Mouse (Mus musculus) heart, embryonic 16.5 days (tissue): ENCODE data around the gene Gpr15. TPM values are rescaled to one million over a fixed set of nuclear protein-coding genes. Genes with fewer than 3 reads are reported as not detected.

Experiments
- ATAC-seq: fragments of 200-750 bp; cut with Nextera tagmentation; replicated peaks from 2 replicates; pipeline ENCODE4 v1.8.0; 2017; ENCODE audit warnings: moderate number of reproducible peaks; ENCODE audit not compliant: insufficient read depth, low FRiP score; ENCODE audit errors: extremely low read depth
- H3K27ac ChIP-seq: fragments of 300-500 bp; sonication (generic); 2 replicates; pipeline ENCODE4 v1.5.1; 2014; ENCODE audit warnings: mild to moderate bottlenecking, low read length, control low read depth, moderate library complexity
- H3K27me3 ChIP-seq: fragments of 300-500 bp; sonication (generic); 2 replicates; pipeline ENCODE4 v1.6.1; 2014; ENCODE audit warnings: low read length, mixed read lengths; ENCODE audit not compliant: control insufficient read depth, insufficient read depth
- H3K36me3 ChIP-seq: fragments of 300-500 bp; sonication (generic); 2 replicates; pipeline ENCODE4 v1.6.1; 2014; ENCODE audit not compliant: control insufficient read depth, insufficient read depth
- H3K4me1 ChIP-seq: fragments of 300-500 bp; sonication (generic); 2 replicates; pipeline ENCODE4 v1.6.1; 2014; ENCODE audit warnings: low read length, mixed read lengths; ENCODE audit not compliant: control insufficient read depth, insufficient read depth
- H3K4me2 ChIP-seq: fragments of 300-500 bp; sonication (generic); 2 replicates; pipeline ENCODE4 v1.6.1; 2014; ENCODE audit warnings: low read depth, mild to moderate bottlenecking, control low read depth, low read length
- H3K4me3 ChIP-seq: fragments of 300-500 bp; sonication (generic); 2 replicates; pipeline ENCODE4 v1.5.1; 2014; ENCODE audit warnings: mild to moderate bottlenecking, control low read depth, low read length
- H3K9ac ChIP-seq: fragments of 300-500 bp; sonication (generic); 2 replicates; pipeline ENCODE4 v1.6.1; 2014; ENCODE audit warnings: low read length, control low read depth
- H3K9me3 ChIP-seq: fragments of 300-500 bp; sonication (generic); replicated peaks from 2 replicates; pipeline ENCODE4 v1.6.1; 2016; ENCODE audit warnings: low read length; ENCODE audit not compliant: control insufficient read depth
- WGBS: fragments of 180-500 bp; shearing (Covaris S2); extraction: QIAGEN DNeasy Blood & Tissue Kit; methylation state at CpG from one replicate; pipeline ENCODE4 v1.1.7; 2014; 5-methylcytosine and 5-hydroxymethylcytosine counted together
- polyA plus RNA-seq: library from polyadenylated mRNA; unstranded; fragments of >200 nt; fragmentation: Nextera tagmentation; extraction: Ambion mirVana; gene quantifications from 2 replicates; pipeline ENCODE4 v1.2.1, GENCODE M21; 2015

Gpr15 gene
- polyA plus RNA-seq, 1 experiment from 2014 or later, result 1.00 TPM

GRCm38 (mm10) chr16:58727477-58728131 is 8.7 kb upstream of the Gpr15 start, which contains the start of gene Cldnd1:
Gene Cldnd1 (plus strand): TSS chr16:58727910.
- peak within 1 kb of the TSS; percentile 91 for H3K4me3 ChIP-seq
- no peaks in the 10 kb centered on the region for H3K9me3 ChIP-seq
- H3K4me1 ChIP-seq, result 0 out of 2 replicates have a peak, but pooled peaks cover 4% of the 10 kb centered on the region
- no peaks in the 10 kb centered on the region for H3K27me3 ChIP-seq
- peak; percentile 100 for ATAC-seq
- peak within 1 kb of the TSS; percentile 91 for H3K27ac ChIP-seq
- WGBS, result 2% methylated on average over 35 of the region's 35 CpGs
- peaks cover 26% of the 10 kb centered on the region for H3K36me3 ChIP-seq
- H3K4me2 ChIP-seq, result peak within 1 kb of the TSS; percentile 72
- peak within 1 kb of the TSS; percentile 90 for H3K9ac ChIP-seq

DNA sequence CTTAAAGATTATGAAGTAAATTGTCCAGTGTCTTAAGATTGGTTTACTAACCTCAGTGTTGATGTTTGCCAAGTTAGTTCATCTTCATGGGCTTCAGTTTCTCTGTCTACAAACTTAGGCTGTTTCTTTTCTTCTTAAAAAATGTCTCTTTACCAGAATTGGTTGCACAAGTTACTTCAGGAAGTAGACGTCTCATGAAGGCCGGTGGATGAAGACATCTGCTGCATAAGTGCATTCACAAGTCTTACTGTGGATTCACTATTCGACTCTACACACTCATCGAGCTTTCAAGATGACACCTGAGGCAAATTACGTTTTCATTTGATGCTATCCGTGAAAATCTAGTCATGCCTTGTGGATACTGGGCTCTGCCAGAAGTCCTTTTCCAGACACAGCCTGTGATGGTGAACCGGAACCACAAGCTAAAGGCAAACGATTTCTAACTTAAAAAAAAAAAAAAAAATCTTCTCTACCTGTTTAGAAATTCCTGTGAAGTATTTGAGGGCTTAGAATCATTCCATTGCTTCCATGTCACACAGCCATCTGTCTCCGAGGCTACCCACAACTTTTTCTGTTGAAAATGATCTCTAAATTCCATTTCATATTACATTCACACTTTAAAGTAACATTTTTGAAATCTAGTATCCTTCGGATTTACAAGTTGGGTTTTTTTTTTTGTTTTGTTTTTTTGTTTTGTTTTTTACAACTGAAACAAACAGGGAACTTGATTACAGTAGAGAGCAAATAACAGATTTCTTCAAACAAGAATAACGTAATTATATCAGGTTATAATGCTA is 8.0 kb upstream of the Gpr15 start:
- H3K36me3 ChIP-seq, result peaks cover 19% of the 10 kb centered on the region
- H3K9ac ChIP-seq, result no peak overlapping the region
- H3K4me1 ChIP-seq, result 0 out of 2 replicates have a peak, but pooled peaks cover 4% of the 10 kb centered on the region
- H3K9me3 ChIP-seq, result no peaks in the 10 kb centered on the region
- H3K27ac ChIP-seq, result no peak overlapping the region
- H3K27me3 ChIP-seq, result no peaks in the 10 kb centered on the region
- no peak overlapping the region; the same call in 1 of the 2 replicates for H3K4me3 ChIP-seq
- no peak for ATAC-seq
- peak overlapping the region; percentile 72 for H3K4me2 ChIP-seq
- WGBS, result 76% methylated on average over 11 of the region's 11 CpGs

GRCm38 (mm10) chr16:58722292-58722691 is 3.4 kb upstream of the Gpr15 start:
- no peak overlapping the region for H3K4me2 ChIP-seq
- no peak overlapping the region for H3K27ac ChIP-seq
- H3K9me3 ChIP-seq, result no peaks in the 10 kb centered on the region
- H3K36me3 ChIP-seq, result no peaks in the 10 kb centered on the region
- no peaks in the 10 kb centered on the region for H3K27me3 ChIP-seq
- no peak overlapping the region for H3K9ac ChIP-seq
- H3K4me1 ChIP-seq, result no peaks in the 10 kb centered on the region
- no peak overlapping the region for H3K4me3 ChIP-seq
- ATAC-seq, result no peak
- WGBS, result 68% methylated on average over 2 of the region's 2 CpGs

- Histone ChIP-seq H3K9ac (no peak overlapping the region), H3K36me3 (no peaks in the 10 kb centered on the region), H3K9me3 (no peaks in the 10 kb centered on the region), H3K4me3 (no peak overlapping the region), H3K27me3 (no peaks in the 10 kb centered on the region), H3K4me2 (no peak overlapping the region), H3K27ac (no peak overlapping the region), H3K4me1 (no peaks in the 10 kb centered on the region)
- no peak for ATAC-seq
- 59% methylated on average over 4 of the region's 4 CpGs for WGBS
Measured at GRCm38 (mm10) chr16:58715018-58715417, 3.9 kb downstream of the Gpr15 start.

DNA sequence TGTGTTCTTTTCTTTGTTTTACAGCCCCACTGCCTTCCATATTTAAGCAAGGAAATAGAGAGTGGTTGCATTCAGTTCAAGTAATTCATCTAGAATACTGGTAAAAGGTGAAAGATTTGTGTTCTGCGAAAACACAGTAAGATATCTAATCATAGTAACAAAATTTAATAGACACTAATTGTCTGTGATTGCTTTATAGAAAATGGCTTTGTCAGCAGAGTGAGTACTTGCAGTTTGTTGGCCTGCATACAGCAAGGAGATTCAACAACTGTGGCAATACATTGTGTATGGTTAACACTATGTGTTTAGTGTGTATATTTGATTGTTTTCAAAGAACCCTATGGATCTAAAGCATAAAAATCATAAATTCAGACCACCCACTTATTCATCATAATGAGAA is 5.7 kb downstream of the Gpr15 start:
- Histone ChIP-seq H3K4me2 (no peak overlapping the region), H3K27ac (no peak overlapping the region), H3K4me1 (no peaks in the 10 kb centered on the region), H3K4me3 (no peak overlapping the region), H3K9ac (no peak overlapping the region), H3K9me3 (no peaks in the 10 kb centered on the region), H3K27me3 (no peaks in the 10 kb centered on the region), H3K36me3 (no peaks in the 10 kb centered on the region)
- WGBS, result 76% methylated on average over 1 of the region's 1 CpGs
- ATAC-seq, result no peak

- H3K4me1 ChIP-seq, result no peaks in the 10 kb centered on the region
- H3K9me3 ChIP-seq, result no peaks in the 10 kb centered on the region
- H3K4me2 ChIP-seq, result no peak overlapping the region; the same call in 1 of the 2 replicates
- H3K36me3 ChIP-seq, result no peaks in the 10 kb centered on the region
- no peak overlapping the region for H3K9ac ChIP-seq
- no peak overlapping the region for H3K27ac ChIP-seq
- no peaks in the 10 kb centered on the region for H3K27me3 ChIP-seq
- no peak for ATAC-seq
- no peak overlapping the region for H3K4me3 ChIP-seq
- 68% methylated on average over 8 of the region's 8 CpGs for WGBS
Measured at GRCm38 (mm10) chr16:58712221-58712620, 6.6 kb downstream of the Gpr15 start.

GRCm38 (mm10) chr16:58709536-58709935 is 9.3 kb downstream of the Gpr15 start:
- WGBS, result 78% methylated on average over 4 of the region's 4 CpGs
- no peak for ATAC-seq
- Histone ChIP-seq H3K4me2 (no peak overlapping the region), H3K9me3 (no peaks in the 10 kb centered on the region), H3K9ac (no peak overlapping the region), H3K27me3 (no peaks in the 10 kb centered on the region), H3K4me1 (no peaks in the 10 kb centered on the region), H3K4me3 (no peak overlapping the region), H3K36me3 (no peaks in the 10 kb centered on the region), H3K27ac (no peak overlapping the region)

DNA sequence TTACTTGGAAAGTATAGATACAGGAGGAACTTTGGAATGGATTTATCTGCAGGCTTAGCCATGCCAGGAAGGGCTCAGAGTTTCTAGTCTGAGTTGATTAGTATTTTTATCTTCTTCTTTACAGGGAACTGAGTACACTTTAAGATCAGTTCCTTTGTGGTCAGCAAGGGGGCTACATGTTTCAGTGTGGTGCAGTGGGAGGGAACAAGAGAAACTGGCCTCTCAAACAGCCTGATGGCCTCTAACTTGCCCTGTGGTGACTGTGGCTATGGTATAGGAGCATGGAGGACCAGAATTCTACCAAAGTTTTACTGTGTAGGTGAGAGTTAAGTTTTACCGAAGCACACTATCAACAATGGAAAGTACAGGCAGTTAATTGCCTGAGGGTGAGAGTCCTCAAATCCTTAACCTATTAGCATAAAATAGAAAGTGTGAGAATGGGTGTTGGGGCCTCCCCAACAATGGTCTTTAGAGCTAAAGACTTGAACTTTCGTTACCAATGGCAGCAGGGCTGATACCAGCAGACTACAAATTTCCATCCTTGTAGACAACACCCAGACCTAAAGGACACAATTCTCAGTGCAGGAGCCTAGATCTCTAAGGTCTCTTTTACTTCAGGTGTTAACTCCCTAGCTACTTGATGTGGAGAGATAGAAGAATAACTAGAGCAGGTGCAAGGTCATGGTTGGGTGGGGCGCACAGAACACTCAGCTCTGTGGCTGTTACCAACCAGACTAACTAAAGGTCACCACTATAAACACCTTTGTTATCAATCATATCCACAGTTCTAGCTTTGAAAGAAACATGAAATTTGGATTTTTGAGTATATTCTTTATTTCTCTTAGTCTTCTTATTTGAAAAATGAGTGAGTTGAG is 10.0 kb downstream of the Gpr15 start:
- Histone ChIP-seq H3K4me2 (no peak overlapping the region), H3K9me3 (no peaks in the 10 kb centered on the region), H3K27me3 (no peaks in the 10 kb centered on the region), H3K36me3 (no peaks in the 10 kb centered on the region), H3K4me3 (no peak overlapping the region), H3K4me1 (peaks cover 4% of the 10 kb centered on the region), H3K27ac (no peak overlapping the region), H3K9ac (no peak overlapping the region)
- WGBS, result 73% methylated on average over 3 of the region's 3 CpGs
- no peak for ATAC-seq
